Mouse (Mus musculus): Measurements from ENCODE around the gene Pigb. TPM values are rescaled to one million over a fixed set of nuclear protein-coding genes. Genes with fewer than 3 reads are reported as not detected.

Gene Pigb
- total and polyA plus RNA-seq, 2 experiments = 3.0 to 5.7 TPM

GRCm38 (mm10) chr9:72972435-72972834 lies 67.7 kb downstream of the Pigb start:
- H3K4me3 ChIP-seq (ENCODE audit: insufficient read depth, low read depth, low read length) = no peak overlapping the region
- WGBS = 91% methylated on average over 5 of the region's 5 CpGs
- H3K27ac ChIP-seq (replicated peaks; ENCODE audit: insufficient read depth, low read depth, low read length) = no peak overlapping the region
- TF ChIP-seq POLR2A (IDR thresholded peaks at IDR 0.05; ENCODE audit: extremely low read depth, insufficient read depth, low read length) = no peak
- TF ChIP-seq CTCF (IDR thresholded peaks at IDR 0.05; ENCODE audit: low read depth, low read length) = no peak
- no peak for DNase-seq (ENCODE audit: extremely low read depth, low read depth, low spot score)
- H3K79me2 ChIP-seq (ENCODE audit: control insufficient read depth, insufficient read depth, low read length) = no peaks in the 10 kb centered on the region
- H3K9ac ChIP-seq (ENCODE audit: low read depth, low read length) = no peak overlapping the region
- H3K4me1 ChIP-seq (ENCODE audit: control insufficient read depth, insufficient read depth, low read length) = no peaks in the 10 kb centered on the region
- H3K27me3 ChIP-seq (ENCODE audit: control insufficient read depth, insufficient read depth, low read length) = no peaks in the 10 kb centered on the region
- no peaks in the 10 kb centered on the region for H3K36me3 ChIP-seq (ENCODE audit: control insufficient read depth, insufficient read depth, low read length)

- Histone ChIP-seq H3K9ac (ENCODE audit: low read depth, low read length) (no peak overlapping the region), H3K27ac (replicated peaks; ENCODE audit: insufficient read depth, low read depth, low read length) (no peak overlapping the region), H3K79me2 (ENCODE audit: control insufficient read depth, insufficient read depth, low read length) (no peaks in the 10 kb centered on the region), H3K4me1 (ENCODE audit: control insufficient read depth, insufficient read depth, low read length) (no peaks in the 10 kb centered on the region), H3K4me3 (ENCODE audit: insufficient read depth, low read depth, low read length) (no peak overlapping the region), H3K36me3 (ENCODE audit: control insufficient read depth, insufficient read depth, low read length) (no peaks in the 10 kb centered on the region), H3K27me3 (ENCODE audit: control insufficient read depth, insufficient read depth, low read length) (no peaks in the 10 kb centered on the region)
- DNase-seq (ENCODE audit: extremely low read depth, low read depth, low spot score) = no peak
- 74% methylated on average over 7 of the region's 7 CpGs for WGBS
- TF ChIP-seq POLR2A (IDR thresholded peaks at IDR 0.05; ENCODE audit: extremely low read depth, insufficient read depth, low read length) (no peak), CTCF (IDR thresholded peaks at IDR 0.05; ENCODE audit: low read depth, low read length) (peak; percentile 17; the same call in 1 of the 2 replicates)
Observed at GRCm38 (mm10) chr9:72969874-72970273, 70.3 kb downstream of the Pigb start.

- Histone ChIP-seq H3K4me1 (ENCODE audit: control insufficient read depth, insufficient read depth, low read length) (no peaks in the 10 kb centered on the region), H3K4me3 (ENCODE audit: insufficient read depth, low read depth, low read length) (no peak overlapping the region), H3K9ac (ENCODE audit: low read depth, low read length) (no peak overlapping the region; the same call in 1 of the 2 replicates), H3K36me3 (ENCODE audit: control insufficient read depth, insufficient read depth, low read length) (no peaks in the 10 kb centered on the region), H3K27ac (replicated peaks; ENCODE audit: insufficient read depth, low read depth, low read length) (no peak overlapping the region), H3K27me3 (ENCODE audit: control insufficient read depth, insufficient read depth, low read length) (no peaks in the 10 kb centered on the region), H3K79me2 (ENCODE audit: control insufficient read depth, insufficient read depth, low read length) (no peaks in the 10 kb centered on the region)
- TF ChIP-seq POLR2A (IDR thresholded peaks at IDR 0.05; ENCODE audit: extremely low read depth, insufficient read depth, low read length) (no peak), CTCF (IDR thresholded peaks at IDR 0.05; ENCODE audit: low read depth, low read length) (peak; percentile 63)
- DNase-seq (ENCODE audit: extremely low read depth, low read depth, low spot score) = peak; percentile 60
- WGBS = 13% methylated on average over 11 of the region's 11 CpGs
Observed at GRCm38 (mm10) chr9:72968349-72969061, 71.7 kb downstream of the Pigb start.

- no peaks in the 10 kb centered on the region for H3K27me3 ChIP-seq (ENCODE audit: control insufficient read depth, insufficient read depth, low read length)
- H3K79me2 ChIP-seq (ENCODE audit: control insufficient read depth, insufficient read depth, low read length) = no peaks in the 10 kb centered on the region
- H3K9ac ChIP-seq (ENCODE audit: low read depth, low read length) = no peak overlapping the region
- WGBS = 80% methylated on average over 15 of the region's 15 CpGs
- no peak for DNase-seq (ENCODE audit: extremely low read depth, low read depth, low spot score)
- no peak overlapping the region for H3K27ac ChIP-seq (replicated peaks; ENCODE audit: insufficient read depth, low read depth, low read length)
- no peaks in the 10 kb centered on the region; the same call in 1 of the 2 replicates for H3K4me1 ChIP-seq (ENCODE audit: control insufficient read depth, insufficient read depth, low read length)
- TF ChIP-seq POLR2A (IDR thresholded peaks at IDR 0.05; ENCODE audit: extremely low read depth, insufficient read depth, low read length) (no peak), CTCF (IDR thresholded peaks at IDR 0.05; ENCODE audit: low read depth, low read length) (no peak)
- no peaks in the 10 kb centered on the region for H3K36me3 ChIP-seq (ENCODE audit: control insufficient read depth, insufficient read depth, low read length)
- H3K4me3 ChIP-seq (ENCODE audit: insufficient read depth, low read depth, low read length) = no peak overlapping the region
Observed at GRCm38 (mm10) chr9:72961959-72962358, 78.2 kb downstream of the Pigb start.

GRCm38 (mm10) chr9:72961346-72961745 lies 78.8 kb downstream of the Pigb start:
- Histone ChIP-seq H3K79me2 (ENCODE audit: control insufficient read depth, insufficient read depth, low read length) (no peaks in the 10 kb centered on the region), H3K4me3 (ENCODE audit: insufficient read depth, low read depth, low read length) (no peak overlapping the region), H3K36me3 (ENCODE audit: control insufficient read depth, insufficient read depth, low read length) (no peaks in the 10 kb centered on the region), H3K27ac (replicated peaks; ENCODE audit: insufficient read depth, low read depth, low read length) (no peak overlapping the region), H3K27me3 (ENCODE audit: control insufficient read depth, insufficient read depth, low read length) (no peaks in the 10 kb centered on the region), H3K4me1 (ENCODE audit: control insufficient read depth, insufficient read depth, low read length) (no peaks in the 10 kb centered on the region; the same call in 1 of the 2 replicates), H3K9ac (ENCODE audit: low read depth, low read length) (no peak overlapping the region)
- TF ChIP-seq POLR2A (IDR thresholded peaks at IDR 0.05; ENCODE audit: extremely low read depth, insufficient read depth, low read length) (no peak), CTCF (IDR thresholded peaks at IDR 0.05; ENCODE audit: low read depth, low read length) (no peak)
- 72% methylated on average over 8 of the region's 8 CpGs for WGBS
- no peak for DNase-seq (ENCODE audit: extremely low read depth, low read depth, low spot score)

Data from liver, adult 2 months (tissue).